Mouse (Mus musculus): ENCODE data around the gene Akap10.

GRCm38 (mm10) chr11:61859316-61859715 lies 70.7 kb downstream of the Akap10 start:
- TF ChIP-seq CTCF (conservative IDR thresholded peaks at IDR 0.05; ENCODE audit: low read length), result no peak
- no peak for TF ChIP-seq POU5F1 (IDR thresholded peaks at IDR 0.05; ENCODE audit: borderline replicate concordance, low read length)
- TF ChIP-seq NANOG (IDR thresholded peaks at IDR 0.05; ENCODE audit: borderline replicate concordance, low read length), result no peak
